ENCODE assay signal across 16 mouse cellular contexts in the genomic region with DNA sequence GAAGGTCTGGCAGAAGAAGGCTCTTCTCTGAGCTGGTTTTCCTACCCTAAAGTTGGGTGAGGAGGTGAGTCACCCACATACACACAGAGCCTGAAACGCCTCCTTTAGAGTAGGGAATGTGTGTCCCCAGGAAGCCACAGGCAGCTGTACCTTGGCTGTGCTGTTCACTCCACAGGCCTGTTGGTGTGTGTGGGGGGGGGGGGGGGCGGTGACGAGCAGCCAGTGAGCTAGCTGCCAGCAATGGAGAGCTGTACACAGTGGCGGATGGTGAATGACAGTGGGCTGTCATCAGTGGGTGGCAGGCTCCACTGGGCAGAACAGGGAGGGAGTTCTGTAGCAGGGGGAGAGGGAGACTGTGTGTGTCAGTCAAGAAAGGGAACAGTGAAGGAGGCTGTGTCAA. TPM values are rescaled to one million over a fixed set of nuclear protein-coding genes. Genes with fewer than 3 reads are reported as not detected.
DNase-seq lines count a peak whose midpoint lies in the region; ATAC-seq lines count a peak whose summit lies in the region.
"Had no signal": no experiment of that assay in that cellular context is flagged by ENCODE, and none has a peak within 500 bp of the region (broad histone marks: within the 10 kb centered on the region; RNA-seq: fewer than 3 reads in every experiment).

No protein-coding gene starts in this region.

- no peak overlapping the region for H3K4me2 ChIP-seq in limb, embryonic 13.5 days (replicated peaks)
- H3K4me2 ChIP-seq: heart, embryonic 11.5 days; liver, embryonic 15.5 days had no signal

- no peaks in the 10 kb centered on the region for H3K27me3 ChIP-seq in limb, embryonic 13.5 days
- no peaks in the 10 kb centered on the region for H3K27me3 ChIP-seq in limb, embryonic 10.5 days (ENCODE audit: low read depth, poor library complexity, severe bottlenecking)
- H3K27me3 ChIP-seq: Patski had no signal

- intact Hi-C loops in left cerebral cortex, postnatal 14 days (cut with DNase I), result no loop called here
- intact Hi-C loops in gastrocnemius, postnatal 14 days (cut with DNase I; ENCODE audit: low total_unique reads), result no loop called here

- H3K27ac ChIP-seq in limb, embryonic 13.5 days, result no peak overlapping the region
- H3K27ac ChIP-seq in limb, embryonic 10.5 days, result no peak overlapping the region
- H3K27ac ChIP-seq: liver, embryonic 15.5 days; macrophage had no signal

- WGBS in limb, embryonic 13.5 days, result 75% methylated on average over 2 of the region's 4 CpGs
- WGBS in limb, embryonic 10.5 days, result 87% methylated on average over 4 of the region's 4 CpGs

- ATAC-seq in limb, embryonic 13.5 days (ENCODE audit: low FRiP score, low read depth), result 0 out of 2 replicates have a peak, but pooled peaks have one; percentile 40
- ATAC-seq: intestine, embryonic 16.5 days; Patski had no signal

- H3K4me1 ChIP-seq in limb, embryonic 13.5 days, result no peaks in the 10 kb centered on the region
- H3K4me1 ChIP-seq in limb, embryonic 10.5 days, result no peaks in the 10 kb centered on the region

- no peaks in the 10 kb centered on the region for H3K36me3 ChIP-seq in limb, embryonic 13.5 days
- H3K36me3 ChIP-seq in limb, embryonic 10.5 days, result no peaks in the 10 kb centered on the region
- H3K36me3 ChIP-seq: liver, embryonic 15.5 days had no signal

- H3K9ac ChIP-seq in limb, embryonic 13.5 days, result no peak overlapping the region
- H3K9ac ChIP-seq: liver, embryonic 15.5 days had no signal

- DNase-seq in frontal cortex, postnatal 36 days (ENCODE audit: low spot score in 2 of 2), result peak; percentile 50 to 60
- no peak for DNase-seq in frontal cortex, postnatal 10 days (ENCODE audit: low spot score in 2 of 2)
- DNase-seq in limb, embryonic 10.5 days (ENCODE audit: low spot score), result no peak
- peak; percentile 10 for DNase-seq in NIH3T3 (ENCODE audit: low read depth)
- peak; percentile 52 to 74 for DNase-seq in left cerebral cortex, postnatal 14 days (ENCODE audit: low spot score in 2 of 2)
- no peak for DNase-seq in gastrocnemius, postnatal 14 days
- DNase-seq in adrenal gland, adult 2 months, result no peak
- DNase-seq: adrenal gland, postnatal 10 days; spleen, adult 18-20 months; thymus, adult 2 months had no signal

- H3K4me3 ChIP-seq in limb, embryonic 13.5 days, result no peak overlapping the region
- H3K4me3 ChIP-seq in limb, embryonic 10.5 days, result no peak overlapping the region
- H3K4me3 ChIP-seq: liver, embryonic 15.5 days had no signal

- H3K9me3 ChIP-seq in limb, embryonic 13.5 days, result no peaks in the 10 kb centered on the region
- no peaks in the 10 kb centered on the region for H3K9me3 ChIP-seq in limb, embryonic 10.5 days (replicated peaks)
- H3K9me3 ChIP-seq: liver, embryonic 15.5 days had no signal

RNA-seq across cellular contexts. Expression of gene Otub2, which starts 11.7 kb away (rescaled TPM):
- 12.2 and 12.6 TPM in 2 replicates for polyA plus RNA-seq in limb, embryonic 13.5 days (2015; fragmentation: Nextera tagmentation; extraction: Ambion mirVana)
- polyA plus RNA-seq in limb, embryonic 10.5 days (2016; fragmentation: Nextera tagmentation; extraction: Ambion mirVana), result 8.3 and 10.0 TPM in 2 replicates
- total RNA-seq in left cerebral cortex, postnatal 14 days (2021), result 10 to 100 TPM; 26.3 to 33.2 TPM
- total RNA-seq in gastrocnemius, postnatal 14 days (2021), result 1 to 10 TPM; 3.1 to 3.6 TPM
- total RNA-seq in adrenal gland, adult 2 months (2021), result 1 to 10 TPM; 3.0 to 3.8 TPM
- polyA plus RNA-seq in adrenal gland, adult 2 months (2012; rRNA removed), result 2.6 and 3.3 TPM in 2 replicates

RNA-seq across cellular contexts. Expression of gene Asb2, which starts 21.0 kb away (rescaled TPM):
- 6.0 and 6.7 TPM in 2 replicates for polyA plus RNA-seq in limb, embryonic 13.5 days (2015; fragmentation: Nextera tagmentation; extraction: Ambion mirVana)
- 0.29 and 0.61 TPM in 2 replicates for polyA plus RNA-seq in limb, embryonic 10.5 days (2016; fragmentation: Nextera tagmentation; extraction: Ambion mirVana)
- total RNA-seq in left cerebral cortex, postnatal 14 days (2021), result 1 to 10 TPM; 2.5 to 3.6 TPM
- 100 to 1,000 TPM; 113 to 172 TPM for total RNA-seq in gastrocnemius, postnatal 14 days (2021)
- 1 to 10 TPM; 1.2 to 2.0 TPM for total RNA-seq in adrenal gland, adult 2 months (2021)
- polyA plus RNA-seq in adrenal gland, adult 2 months (2012; rRNA removed), result 6.3 and 8.2 TPM in 2 replicates

RNA-seq across cellular contexts. Expression of gene 9330161L09Rik, which starts 30.8 kb away (rescaled TPM):
- 0.29 and 0.51 TPM in 2 replicates for polyA plus RNA-seq in limb, embryonic 13.5 days (2015; fragmentation: Nextera tagmentation; extraction: Ambion mirVana)
- 0.25 and 0.76 TPM in 2 replicates for polyA plus RNA-seq in limb, embryonic 10.5 days (2016; fragmentation: Nextera tagmentation; extraction: Ambion mirVana)
- 1 to 10 TPM; 2.0 to 2.3 TPM for total RNA-seq in left cerebral cortex, postnatal 14 days (2021)
- under 1 TPM; 0.62 to 0.70 TPM for total RNA-seq in gastrocnemius, postnatal 14 days (2021)
- 1 to 10 TPM in 1 of 2 experiments, under 1 TPM in 1; 0.98 to 2.2 TPM for total RNA-seq in adrenal gland, adult 2 months (2021)
- 0.39 and 0.70 TPM in 2 replicates for polyA plus RNA-seq in adrenal gland, adult 2 months (2012; rRNA removed)
- polyA plus RNA-seq: macrophage had no signal

RNA-seq across cellular contexts. Expression of gene Ddx24, which starts 48.9 kb away (rescaled TPM):
- polyA plus RNA-seq in limb, embryonic 13.5 days (2015; fragmentation: Nextera tagmentation; extraction: Ambion mirVana), result 124 and 130 TPM in 2 replicates
- polyA plus RNA-seq in limb, embryonic 10.5 days (2016; fragmentation: Nextera tagmentation; extraction: Ambion mirVana), result 92.5 and 101 TPM in 2 replicates
- 100 to 1,000 TPM; 174 to 189 TPM for total RNA-seq in left cerebral cortex, postnatal 14 days (2021)
- total RNA-seq in gastrocnemius, postnatal 14 days (2021), result 10 to 100 TPM; 45.6 to 45.9 TPM
- 100 to 1,000 TPM; 116 to 132 TPM for total RNA-seq in adrenal gland, adult 2 months (2021)
- 29.0 and 38.9 TPM in 2 replicates for polyA plus RNA-seq in adrenal gland, adult 2 months (2012; rRNA removed)

RNA-seq across cellular contexts. Expression of gene Ifi27, which starts 57.2 kb away (rescaled TPM):
- polyA plus RNA-seq in limb, embryonic 13.5 days (2015; fragmentation: Nextera tagmentation; extraction: Ambion mirVana), result 19.6 and 22.9 TPM in 2 replicates
- polyA plus RNA-seq in limb, embryonic 10.5 days (2016; fragmentation: Nextera tagmentation; extraction: Ambion mirVana), result 0.34 and 0.68 TPM in 2 replicates
- total RNA-seq in left cerebral cortex, postnatal 14 days (2021), result 10 to 100 TPM; 27.2 to 34.9 TPM
- total RNA-seq in gastrocnemius, postnatal 14 days (2021), result 10 to 100 TPM; 77.7 to 79.1 TPM
- 1,000 to 10,000 TPM in 1 of 2 experiments, 100 to 1,000 TPM in 1; 923 to 1,715 TPM for total RNA-seq in adrenal gland, adult 2 months (2021)
- 1,448 and 1,459 TPM in 2 replicates for polyA plus RNA-seq in adrenal gland, adult 2 months (2012; rRNA removed)

Comparison
In these comparisons a context has a peak if more than half of its experiments do, and no peak if none do; other contexts are left out.
1. DNase-seq: peak in frontal cortex, postnatal 36 days (2 of 2), NIH3T3 (single experiment) and left cerebral cortex, postnatal 14 days (2 of 2); none in frontal cortex, postnatal 10 days (0 of 2), limb, embryonic 10.5 days (single experiment), gastrocnemius, postnatal 14 days (single experiment) and adrenal gland, adult 2 months (single experiment).
2. RNA of gene Otub2, which starts 11.7 kb away (total RNA-seq): 26.3 to 33.2 TPM in left cerebral cortex, postnatal 14 days; 3.0 to 3.8 TPM in adrenal gland, adult 2 months and 3.1 to 3.6 TPM in gastrocnemius, postnatal 14 days; every median in the first group is over 4 times any median in the second.
3. RNA of gene Asb2, which starts 21.0 kb away (total RNA-seq): 113 to 172 TPM in gastrocnemius, postnatal 14 days; 2.5 to 3.6 TPM in left cerebral cortex, postnatal 14 days and 1.2 to 2.0 TPM in adrenal gland, adult 2 months; every median in the first group is over 10 times any median in the second.